Mouse (Mus musculus) right cerebral cortex, postnatal 25 days (tissue): ENCODE measurements around the gene Nlrc5.

ENCODE experiments used
- DNase-seq: peaks from one replicate; pipeline ENCODE4 v3.0.0; 2022

The Nlrc5 gene

DNA sequence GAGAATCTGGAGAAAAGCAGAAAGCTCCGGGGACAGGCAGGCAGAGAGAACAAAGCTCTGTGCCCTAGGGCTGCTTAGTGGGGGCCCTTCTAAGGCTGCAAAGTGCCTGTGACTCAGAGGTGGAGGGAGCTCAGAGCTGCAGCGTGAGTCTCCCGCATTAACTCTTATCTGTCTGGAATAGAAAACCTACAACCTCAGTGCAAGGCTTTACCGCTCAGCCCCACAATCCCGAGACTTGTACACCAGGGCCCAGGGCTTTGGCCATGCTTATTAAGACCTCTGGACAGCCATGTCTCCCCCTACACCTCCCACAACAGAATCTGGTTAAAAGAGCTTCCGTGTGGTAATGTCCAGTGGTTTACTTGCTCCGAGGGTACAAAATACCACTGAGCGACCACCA is 97.8 kb downstream of the Nlrc5 start:
- no peak for DNase-seq

DNA sequence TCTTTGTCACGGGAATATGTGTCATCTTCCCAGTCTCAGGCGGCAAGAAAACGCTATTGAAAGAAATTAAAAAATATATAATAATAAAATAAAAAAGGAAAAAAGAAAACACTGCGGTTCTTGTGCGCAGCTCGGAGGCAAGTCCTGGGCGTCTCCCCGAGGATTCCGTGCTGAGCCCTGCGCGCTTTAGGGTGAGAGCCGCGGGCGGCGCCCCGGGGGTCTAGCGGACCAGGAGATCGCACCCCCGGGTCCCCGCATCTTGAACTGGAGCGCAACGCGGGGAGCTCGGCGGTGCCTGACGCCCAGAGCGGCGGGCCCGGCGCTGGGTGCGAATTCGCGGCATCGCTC is 98.3 kb downstream of the Nlrc5 start:
- no peak for DNase-seq

DNA sequence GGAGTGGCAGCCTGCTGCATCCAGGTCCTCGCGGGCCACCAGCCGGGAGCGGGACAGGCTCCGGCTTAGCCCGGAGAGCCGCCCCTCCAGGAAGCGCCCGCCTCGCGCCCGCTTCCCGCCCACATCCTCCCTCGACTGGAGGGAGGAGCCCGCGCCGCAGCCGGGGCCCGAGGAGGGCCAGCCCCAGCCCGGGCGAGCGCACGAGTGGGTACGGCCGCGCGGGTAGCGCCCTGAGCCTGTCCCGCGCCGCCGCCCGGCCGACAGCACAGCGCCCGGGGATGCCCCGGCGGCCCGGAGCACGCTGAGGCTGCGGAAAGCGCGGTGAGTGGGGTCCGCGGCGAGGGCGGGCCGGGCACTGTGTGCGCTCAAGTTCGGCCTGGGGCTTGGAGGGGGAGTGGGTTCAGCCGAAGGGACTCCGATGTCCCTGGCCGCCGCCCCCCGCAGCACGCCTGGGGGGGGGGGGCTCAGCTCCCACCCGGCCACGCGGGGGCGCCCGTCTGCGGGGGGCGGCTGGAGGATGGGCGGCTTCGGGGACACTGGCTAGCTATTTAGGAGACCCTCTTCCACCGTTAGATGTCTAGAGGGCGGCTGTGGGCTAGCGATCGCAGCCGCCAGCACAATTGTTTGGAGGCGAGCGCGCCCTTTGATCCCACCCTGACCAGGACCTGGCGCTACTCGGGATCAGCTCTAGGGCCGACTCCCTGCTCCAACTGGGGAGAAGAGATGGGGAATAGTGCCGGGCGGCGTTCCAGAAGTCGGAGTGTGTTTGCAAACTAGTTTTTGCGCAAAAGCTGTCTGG is 98.9 kb downstream of the Nlrc5 start, which contains the start of gene Cpne2:
Cpne2 (plus strand) TSS at position 118 of the 799 bp plus-strand sequence.
- DNase-seq: peak; percentile 65

DNA sequence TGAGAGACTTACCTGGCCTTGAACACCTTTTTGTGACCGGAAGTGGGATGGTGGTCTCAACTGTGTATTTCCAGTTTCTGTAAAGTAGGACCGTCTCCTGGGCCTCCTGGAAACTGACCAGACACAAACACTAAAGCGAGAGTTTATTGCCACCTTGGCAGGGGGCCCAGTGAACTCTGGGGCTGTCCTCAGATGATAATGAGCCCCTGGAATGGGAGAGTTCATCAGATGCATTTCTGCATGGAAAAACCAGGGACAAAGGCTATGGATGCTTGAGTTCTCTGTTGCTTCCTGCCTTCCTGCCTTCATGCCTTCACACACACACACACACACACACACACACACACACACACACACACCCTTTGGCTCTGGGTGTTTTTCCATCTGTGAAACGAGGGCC is 100.5 kb downstream of the Nlrc5 start:
- DNase-seq: no peak

DNA sequence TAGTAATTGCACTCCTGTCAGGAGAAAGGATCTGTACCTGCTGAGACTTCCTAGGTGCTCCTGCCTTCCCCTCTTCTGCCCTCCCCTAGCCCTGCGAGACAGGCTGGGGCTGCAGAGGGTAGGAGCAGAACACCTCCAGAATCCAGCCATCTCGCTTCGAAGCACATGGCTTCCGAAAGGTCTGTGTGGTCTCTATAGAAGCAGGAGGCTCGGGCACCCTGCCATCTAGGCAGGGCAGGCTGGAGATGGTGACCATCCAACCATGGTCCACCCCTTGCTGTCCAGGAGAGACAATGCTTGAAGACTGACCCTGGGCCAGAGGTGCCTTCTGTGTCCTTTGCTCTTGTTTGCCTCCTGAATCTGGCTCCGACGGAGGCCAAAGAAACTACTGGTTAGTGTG is 101.5 kb downstream of the Nlrc5 start:
- DNase-seq: no peak

DNA sequence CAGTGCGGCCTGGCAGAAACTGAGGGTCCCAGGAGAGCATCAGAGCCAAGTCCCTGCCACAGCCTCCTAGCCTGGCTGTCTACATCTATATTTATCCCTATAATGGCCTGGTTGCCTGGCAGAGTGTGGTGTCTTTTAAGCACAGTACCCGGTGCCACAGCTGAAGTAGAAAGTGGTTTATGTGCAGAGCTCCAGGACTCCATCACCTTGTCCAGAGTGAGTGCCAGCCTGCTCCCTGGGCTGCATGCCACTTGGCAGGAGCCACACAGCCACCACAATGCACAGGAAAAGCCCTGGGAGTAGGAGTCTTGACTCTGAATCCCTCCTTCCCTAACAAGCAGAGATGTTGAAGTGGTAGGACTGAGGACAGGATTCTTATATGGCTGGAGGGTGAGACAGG is 103.3 kb downstream of the Nlrc5 start:
- no peak for DNase-seq

DNA sequence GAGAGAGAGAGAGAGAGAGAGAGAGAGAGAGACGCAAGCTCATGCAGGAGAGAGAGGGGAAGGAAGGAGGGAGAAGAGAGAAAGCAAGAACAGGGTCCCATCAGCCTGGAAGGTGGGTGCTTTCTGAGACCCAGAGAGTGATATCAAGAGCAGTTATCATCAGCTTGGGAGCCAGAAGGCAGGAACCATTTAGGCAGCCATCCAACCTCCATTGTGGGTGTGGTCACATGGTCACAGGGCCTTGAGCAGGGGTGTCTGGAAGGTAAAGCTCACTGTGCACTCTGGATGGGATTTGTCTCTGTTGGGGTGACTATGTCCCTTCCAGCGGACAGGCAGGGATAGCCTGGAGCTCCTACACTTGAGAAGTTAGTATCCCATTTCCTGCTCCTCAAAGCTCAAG is 105.9 kb downstream of the Nlrc5 start:
- DNase-seq: no peak

DNA sequence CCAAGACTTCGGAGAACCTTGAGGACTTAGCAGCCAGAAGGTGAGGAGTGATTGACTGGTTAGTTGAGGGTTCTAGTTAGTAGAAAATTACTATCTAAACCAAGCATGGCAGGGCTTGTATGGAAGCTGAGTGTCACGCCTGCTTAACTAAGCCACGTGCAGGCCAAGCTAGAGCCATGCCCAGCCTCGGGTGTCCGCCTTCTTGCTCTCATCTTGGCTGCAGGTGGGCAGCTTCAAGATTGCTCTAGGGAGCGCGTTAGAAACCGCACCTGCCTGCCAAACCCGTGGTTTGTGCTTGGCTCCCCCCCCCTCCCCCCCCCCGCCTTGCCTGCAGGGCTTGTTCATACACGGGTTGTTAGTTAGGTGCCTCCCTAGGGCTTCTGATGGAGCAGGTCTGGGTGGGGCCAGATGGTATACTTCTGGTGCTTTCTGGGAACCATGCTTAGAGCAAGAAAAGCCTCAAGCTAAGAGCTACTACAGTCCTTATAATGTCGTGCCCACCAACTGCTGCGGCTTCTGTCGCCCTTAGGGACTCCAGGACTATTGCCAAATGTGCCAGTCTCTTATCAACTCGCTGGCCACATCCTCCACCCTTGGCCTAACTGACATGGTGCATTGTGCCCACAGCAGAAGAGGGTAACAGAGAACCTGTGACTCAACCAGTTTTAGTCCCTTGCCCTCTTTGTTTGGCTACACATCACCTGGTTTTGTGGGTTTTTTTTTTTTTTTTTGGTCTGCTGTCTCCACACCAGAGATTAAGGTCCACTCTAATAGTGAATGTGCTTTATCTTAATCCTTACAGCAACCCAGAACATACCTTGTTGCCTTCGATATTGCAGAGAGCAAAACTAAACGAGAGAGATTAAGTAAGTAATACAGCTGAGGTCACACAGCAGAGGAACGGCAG is 107.0 kb downstream of the Nlrc5 start:
- DNase-seq: no peak

DNA sequence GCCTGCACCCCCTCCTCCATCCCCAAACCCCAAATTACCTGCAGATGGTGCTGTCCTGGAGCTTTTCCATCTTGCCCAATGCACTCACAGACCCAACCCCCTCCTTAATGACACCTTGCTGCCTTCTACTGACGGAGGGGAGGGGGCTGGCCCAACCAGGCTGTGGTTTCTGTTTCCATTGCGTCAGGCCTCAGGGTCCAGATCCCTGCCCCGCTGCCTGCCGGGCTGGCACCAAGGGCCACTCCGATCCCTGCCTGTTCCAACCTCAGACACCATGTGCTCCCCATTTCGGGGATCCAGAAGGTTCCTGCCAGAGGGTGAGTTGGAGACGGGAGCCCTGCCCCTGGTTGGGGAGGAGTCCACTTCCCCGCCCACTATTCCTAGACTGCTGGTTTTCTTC is 109.8 kb downstream of the Nlrc5 start:
- DNase-seq: no peak

DNA sequence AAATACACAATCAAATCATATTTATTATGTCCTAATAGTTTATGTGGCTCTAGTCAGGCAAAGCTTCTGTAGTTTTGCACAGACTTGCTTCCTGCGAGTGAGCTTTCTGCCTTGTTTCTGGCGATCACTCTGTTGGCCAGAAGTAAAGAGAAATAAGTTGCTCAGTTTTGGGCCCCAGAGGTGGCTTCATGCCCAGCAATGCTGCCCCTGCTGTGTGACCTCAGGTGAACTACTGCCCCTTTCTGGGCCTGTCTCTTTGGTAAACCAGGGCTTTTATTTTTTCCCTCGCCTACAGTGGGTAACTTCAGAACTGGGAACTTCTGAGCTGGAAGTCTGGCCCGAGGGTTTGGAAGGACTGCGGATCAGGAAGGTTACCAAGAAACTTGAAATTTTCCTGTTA is 114.9 kb downstream of the Nlrc5 start:
- DNase-seq: no peak

DNA sequence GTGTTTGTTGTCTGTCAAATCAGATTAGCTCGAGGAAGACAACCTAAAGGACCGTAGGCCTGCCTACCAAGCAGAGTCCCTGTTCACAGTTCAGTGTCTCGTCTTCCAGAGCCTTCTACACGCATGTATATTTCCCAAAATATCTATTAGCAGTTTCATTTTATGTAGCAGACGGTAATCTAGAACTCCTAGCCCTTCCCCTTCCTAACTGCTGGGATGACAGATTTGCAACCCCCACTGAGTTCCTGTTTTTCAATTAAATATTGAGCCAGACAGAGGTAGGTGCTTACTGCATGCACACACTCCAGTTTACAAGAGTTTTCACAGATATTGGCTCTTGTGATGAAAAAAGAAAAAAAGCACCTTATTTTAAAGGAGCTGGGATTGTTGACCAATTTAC is 115.3 kb downstream of the Nlrc5 start:
- DNase-seq: no peak

DNA sequence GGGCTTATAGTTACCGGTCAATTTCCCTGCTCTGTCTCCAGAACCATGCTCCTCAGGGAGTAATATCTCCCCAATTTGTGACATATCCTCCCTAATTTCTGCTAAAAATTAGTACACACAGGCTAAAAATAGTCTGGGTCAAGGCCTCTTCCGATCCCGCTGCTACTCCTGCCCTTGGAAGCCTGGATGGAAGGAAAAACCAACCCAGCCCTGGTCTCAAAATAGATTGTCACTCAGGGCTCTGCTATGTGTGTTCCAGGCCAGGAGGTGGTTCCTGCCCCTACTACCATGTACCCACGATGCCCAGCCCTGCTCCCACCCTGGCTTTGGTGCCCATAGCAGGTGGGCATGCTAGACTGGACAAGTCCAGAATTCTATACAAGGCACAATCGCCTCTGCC is 115.8 kb downstream of the Nlrc5 start:
- DNase-seq: no peak

DNA sequence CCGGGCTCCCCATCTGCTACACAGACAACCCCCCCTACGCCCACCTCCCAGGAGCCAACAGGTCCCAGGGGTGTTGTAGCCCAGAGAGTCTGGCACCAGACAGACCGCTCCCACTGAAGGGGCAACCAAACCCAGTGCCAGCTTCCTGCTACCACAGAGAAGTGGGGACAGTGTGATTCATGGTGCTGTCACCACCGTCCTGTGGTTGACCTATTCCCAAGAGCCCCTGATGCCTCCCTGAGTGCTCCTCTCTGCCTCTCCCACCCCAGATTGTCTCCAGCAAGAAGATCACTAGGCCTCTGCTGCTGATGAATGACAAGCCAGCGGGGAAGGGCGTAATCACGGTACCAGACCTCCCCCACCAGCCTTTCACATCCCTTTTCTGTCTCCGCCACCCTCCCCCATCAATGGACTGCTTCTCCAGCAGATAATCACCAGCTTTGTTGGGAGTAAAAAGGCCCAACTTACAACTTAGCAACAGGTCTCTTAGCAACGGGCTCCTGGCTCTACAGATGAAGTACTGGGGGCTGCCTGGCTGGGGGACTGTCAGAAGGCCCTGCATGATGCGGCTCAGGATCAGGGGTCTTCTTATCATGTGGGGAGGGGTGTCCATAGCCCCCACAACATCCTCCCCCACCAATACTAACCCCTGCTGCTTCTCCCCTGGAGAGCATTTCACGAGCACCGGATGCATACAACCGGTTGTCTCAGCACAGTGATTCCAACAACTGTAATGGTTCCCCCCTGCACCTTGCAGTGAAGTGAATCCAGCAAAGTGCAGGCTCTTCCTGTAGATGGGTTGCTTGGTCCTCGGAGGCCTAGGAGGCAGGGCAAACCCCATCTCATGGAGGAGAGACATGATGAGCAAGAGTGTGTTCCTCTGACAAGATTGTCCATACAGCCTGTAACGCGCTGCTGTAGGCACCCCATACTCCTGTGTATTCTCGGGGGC is 117.6 kb downstream of the Nlrc5 start:
- peak; percentile 58 for DNase-seq

DNA sequence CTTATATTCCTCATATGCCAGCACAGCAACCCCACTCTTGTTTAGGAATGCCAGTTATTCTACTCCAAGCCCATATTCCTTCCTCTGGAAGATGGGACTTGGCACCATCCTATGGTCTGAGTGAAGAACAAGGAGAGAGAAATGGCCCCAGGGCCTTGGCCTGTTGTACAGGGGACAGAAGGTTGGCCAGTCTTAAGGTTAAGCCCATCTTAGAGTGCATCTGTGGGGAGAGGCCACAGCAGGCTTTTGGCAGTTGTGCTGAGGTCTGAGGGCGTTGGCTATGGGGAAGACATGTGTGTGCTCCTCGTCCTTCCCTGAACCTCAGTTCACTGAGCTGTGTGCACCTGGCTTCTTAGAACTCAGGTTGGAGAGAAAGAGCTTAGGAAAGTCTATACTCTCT is 118.5 kb downstream of the Nlrc5 start:
- no peak for DNase-seq

DNA sequence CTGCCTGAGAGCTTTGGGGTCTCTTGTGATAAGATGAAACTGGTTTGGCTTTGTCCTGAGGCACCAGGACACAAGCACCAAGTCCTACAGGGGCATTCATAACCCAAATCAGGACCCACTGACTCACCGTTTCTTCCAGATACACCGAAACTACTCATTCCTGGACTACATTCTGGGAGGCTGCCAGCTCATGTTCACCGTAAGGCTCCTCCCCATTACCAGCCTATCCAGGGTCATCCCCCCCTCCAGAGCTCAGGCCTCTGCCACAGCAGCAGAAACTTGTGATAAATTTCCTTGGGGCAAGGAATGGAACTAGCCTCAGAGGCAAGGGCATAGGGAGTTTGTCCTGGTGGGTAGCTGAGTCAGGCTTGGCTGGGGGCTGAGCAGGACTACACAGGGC is 123.1 kb downstream of the Nlrc5 start:
- DNase-seq: no peak

DNA sequence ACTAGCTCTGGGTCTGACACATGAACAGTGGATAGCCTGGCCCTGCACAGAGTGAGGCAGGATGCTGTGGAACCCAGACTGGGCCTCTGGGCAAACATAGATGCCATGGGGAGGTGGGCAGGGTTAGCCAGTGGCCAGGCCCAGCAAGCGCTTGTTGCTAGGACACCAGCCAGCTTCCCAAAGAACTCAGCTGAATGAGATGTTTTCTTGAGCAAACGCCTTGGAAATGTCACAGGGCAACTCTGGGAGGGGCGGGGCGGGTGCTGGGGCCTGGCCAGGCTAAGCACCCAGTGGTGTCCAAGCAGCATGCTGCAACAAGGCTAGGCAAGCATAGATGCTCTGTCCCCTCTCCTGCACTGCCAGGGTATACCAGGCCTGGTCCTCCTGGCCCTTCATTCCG is 127.1 kb downstream of the Nlrc5 start:
- DNase-seq: no peak

DNA sequence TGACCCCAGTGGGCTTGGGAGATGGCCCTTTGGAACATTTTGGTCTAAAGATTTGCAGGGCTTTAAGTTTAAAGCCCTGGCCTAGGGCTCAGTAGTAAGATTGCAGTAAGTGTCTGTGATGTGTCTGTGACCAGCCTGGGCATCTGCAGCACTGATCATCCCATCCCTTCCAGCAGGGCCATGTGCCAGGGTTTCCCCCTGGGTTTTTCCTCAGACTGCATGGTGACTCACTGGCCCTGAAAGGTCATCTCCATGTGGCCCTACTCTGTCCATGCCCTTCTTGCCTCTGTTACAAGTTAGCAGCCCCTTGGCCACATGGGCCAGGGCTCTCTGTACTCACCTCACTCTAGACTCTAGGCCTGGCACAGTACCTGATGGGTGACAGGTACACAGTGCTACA is 130.3 kb downstream of the Nlrc5 start:
- DNase-seq: no peak

DNA sequence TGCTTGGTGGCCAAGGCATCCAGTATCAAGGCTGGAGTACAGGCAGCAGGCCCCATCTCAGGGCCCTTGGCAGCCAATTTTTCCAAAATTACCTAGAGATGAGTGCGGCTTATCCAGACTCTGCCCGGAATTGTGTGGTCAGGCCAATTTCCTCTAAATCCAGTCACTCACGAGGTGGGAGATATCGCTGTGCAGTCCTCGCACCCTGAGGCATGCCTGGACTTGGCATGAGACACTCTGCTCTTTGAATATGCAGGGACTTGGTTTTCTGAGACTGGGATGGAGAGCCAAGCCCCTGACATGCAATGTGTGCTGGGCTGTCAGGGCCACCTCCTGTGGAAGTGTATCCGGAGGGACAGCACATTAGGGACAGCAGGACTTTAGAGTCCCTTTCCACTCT is 131.9 kb downstream of the Nlrc5 start:
- DNase-seq: no peak

DNA sequence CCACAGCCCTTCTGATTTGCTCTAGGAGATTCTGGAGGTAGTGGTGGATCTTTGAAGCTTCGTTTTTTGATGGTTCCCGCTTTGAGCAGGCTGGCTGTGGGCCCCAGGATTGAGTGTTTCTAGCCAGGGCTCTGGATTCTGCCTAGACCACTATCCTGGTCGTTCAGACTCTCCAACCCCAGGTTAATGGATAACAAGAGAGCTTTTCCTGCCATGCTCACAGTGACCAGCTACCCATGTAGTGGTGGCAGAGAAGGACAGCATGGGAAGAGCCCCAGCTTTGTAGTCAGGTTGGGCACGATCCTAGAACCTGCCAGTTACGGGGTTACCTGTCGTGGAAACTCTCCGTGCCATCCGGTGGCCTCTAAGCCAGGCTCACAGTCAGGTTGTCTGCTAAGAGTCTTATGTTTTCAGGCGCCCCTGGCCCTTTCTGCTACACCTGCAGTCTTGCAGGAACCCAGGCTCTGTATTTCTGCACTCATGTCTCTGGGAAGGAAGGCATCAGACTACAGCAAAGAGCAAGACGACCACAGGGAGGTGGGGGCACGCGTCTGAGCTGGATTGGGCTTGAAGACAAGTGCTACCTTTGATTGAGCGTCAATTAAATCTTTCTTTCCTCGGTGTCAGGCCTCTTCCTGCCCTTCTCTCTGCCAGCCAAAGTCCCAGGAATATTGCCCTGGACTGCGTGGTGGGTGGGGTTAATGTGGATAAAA is 132.4 kb downstream of the Nlrc5 start:
- DNase-seq: no peak

DNA sequence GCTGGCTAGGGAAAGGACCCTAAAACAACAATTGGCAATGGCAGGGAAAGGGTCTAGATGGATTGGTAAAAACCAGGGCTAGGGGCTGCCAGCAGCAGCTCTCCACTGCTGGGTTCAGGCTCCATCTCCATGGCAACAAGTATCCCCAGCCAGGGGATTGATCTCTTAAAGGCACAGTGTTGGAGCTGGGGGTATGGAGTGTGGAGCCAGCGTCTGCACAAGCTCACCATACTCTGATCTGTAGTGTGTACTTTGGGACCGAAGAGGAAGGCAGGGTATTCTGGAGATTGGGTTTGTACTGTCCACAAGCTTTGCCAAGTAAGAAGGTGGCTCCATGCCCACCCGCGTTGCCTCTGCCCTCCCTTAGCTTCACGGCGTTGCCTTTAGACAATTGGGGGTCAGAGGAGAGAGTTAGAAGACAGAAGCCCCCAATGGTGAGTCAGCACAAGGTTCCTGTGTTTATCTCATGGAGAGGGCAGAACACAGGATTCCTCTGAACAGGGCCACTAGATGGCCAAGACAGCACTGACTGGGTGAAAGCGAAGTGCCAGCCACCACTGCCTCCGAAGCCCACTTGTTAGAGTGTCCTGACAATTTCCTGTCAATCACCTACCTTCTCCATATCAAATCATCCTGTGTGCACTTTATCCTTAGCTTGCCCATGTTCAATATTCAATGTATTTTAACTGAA is 133.1 kb downstream of the Nlrc5 start:
- DNase-seq: no peak

DNA sequence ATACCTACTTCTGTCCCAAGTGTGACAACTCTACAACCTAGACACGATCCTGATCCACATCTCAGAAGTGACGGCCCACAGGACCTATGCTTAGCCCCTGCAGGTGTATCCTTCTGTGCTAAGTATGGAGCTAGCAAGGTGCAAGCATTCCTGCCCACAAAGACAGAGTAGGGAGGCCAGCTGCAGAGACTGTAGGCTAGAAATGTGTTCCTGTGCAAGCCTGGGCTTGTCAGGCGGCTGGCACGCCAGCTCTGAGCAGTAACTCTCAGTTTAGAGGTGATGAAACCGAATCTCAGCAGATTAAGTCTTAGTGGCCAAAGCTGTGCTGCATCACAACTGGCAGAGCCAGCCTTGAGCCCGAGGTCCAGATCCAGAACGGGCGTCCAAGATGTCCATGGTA is 133.9 kb downstream of the Nlrc5 start:
- DNase-seq: no peak

DNA sequence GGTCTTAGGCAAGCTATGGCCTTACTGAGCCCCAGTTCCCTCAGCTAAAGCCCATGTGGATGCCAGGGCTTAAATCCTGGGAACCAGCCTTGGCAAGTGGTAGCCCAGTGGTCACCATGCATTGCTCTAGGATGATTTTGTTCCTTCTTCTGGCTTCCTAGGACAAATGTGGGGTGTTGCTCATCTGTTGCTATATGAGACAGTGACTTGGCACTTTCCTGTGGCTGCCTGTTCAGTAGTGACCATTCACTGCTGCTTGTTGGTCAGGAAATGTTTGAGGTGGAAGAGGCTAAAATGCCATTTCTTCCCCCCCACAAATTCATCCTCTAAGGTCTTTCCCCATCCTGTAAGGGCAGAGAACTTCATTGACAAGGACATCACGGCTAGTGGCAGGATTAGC is 135.3 kb downstream of the Nlrc5 start:
- no peak for DNase-seq
